Mouse (Mus musculus): Measurements from ENCODE around the gene Asic4.

Gene Asic4

DNA sequence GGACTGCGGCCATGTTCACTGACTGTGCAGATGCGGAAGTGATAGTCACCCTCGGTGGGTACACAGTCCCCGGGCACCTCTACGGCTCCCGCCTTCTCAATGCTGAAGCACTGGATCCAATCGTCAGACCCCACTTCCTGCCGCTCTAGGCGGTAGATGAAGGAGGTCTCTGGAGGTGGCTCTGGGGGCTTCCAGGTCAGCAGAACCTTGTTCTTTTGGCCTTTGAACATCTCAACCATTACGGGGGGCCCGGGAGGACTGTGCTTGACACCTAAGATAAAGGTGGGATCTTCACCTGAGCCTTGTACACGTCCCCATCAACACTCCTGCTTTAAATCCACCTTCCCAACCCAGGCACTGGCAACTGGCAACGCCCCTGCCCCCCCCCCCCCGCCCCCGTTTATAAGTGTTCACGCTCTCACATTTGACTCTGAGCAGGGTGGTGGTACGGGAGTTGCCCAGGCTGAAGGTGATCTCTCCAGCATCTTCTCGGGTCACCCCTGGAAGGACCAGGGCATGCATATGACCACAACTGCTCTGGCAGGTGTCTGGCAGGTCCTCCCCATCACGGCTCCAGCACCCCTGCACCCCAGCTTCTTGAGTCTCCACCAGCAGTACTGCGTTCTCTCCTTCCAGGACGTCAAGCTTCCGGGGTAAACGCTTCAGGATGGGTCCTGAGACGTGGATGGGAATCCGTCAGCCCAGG, 52.9 kb downstream of the Asic4 start:
- WGBS, result 91% methylated on average over 25 of the region's 25 CpGs

DNA sequence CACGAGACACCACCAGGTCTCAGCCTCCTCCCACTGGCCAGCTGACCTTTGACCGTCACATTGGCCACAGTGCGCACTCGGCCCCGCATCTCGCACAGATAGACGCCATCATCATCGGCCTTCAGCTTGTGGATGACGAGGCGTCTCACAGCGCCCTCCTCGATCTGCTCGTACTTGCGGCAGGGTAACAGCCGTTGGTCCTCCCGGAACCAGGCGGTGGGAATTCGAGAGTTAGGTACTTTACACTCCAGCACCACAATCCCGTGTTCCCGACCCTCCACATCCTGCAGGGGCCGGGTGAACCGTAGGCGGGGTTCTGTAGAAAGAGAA, 53.4 kb downstream of the Asic4 start:
- WGBS, result 81% methylated on average over 23 of the region's 23 CpGs

DNA sequence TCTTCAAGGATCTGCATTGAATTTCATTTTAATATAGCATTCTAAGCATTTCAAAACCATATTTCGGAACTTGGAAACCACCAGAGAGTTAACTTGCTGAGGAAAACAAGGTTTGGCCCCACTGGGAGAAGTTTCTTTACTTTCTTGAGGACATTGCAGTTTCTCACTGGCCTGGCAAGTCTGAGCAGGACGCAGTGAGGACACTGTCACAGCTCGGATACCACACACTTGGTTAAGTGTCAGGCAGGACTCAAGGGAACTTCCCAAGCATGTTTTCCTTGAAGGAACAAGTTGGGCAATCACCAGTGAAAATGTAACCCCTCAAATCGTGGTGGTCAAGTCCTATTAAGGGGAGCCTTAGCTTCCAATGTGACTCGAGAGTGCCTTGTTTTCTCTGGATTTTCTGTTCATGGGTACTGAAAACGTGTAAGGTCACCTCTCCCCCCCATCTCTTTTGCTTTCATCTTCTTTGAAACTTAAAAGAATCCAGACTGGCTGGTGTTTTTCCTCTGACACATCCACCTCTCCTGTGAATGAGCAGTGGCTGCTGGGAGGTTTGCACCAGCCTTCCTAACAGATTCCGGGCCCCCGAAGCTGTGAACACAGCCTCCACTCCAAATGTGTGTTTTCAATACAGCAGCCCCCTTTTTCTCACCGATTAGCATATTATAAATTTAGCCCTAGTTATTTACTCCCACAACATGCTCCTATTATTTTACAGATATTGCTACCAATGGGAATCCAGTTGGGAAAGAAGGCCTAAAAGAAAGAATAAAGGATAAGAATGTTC, 54.2 kb downstream of the Asic4 start:
- 48% methylated on average over 9 of the region's 9 CpGs for WGBS

- under 1% methylated on average over 84 of the region's 84 CpGs for WGBS
Observed at GRCm38 (mm10) chr1:75505159-75505955, 55.1 kb downstream of the Asic4 start.

GRCm38 (mm10) chr1:75505956-75506831, 56.0 kb downstream of the Asic4 start, which contains the start of gene Obsl1:
Gene Obsl1, minus strand, starts transcription at chr1:75506452.
- WGBS, result under 1% methylated on average over 65 of the region's 65 CpGs

- WGBS, result 79% methylated on average over 10 of the region's 10 CpGs
Observed at GRCm38 (mm10) chr1:75507006-75507405, 56.8 kb downstream of the Asic4 start, which contains the start of gene Inha. Gene Inha, plus strand, starts transcription at chr1:75507077.

- 60% methylated on average over 20 of the region's 20 CpGs for WGBS
Observed at GRCm38 (mm10) chr1:75509586-75509985, 59.4 kb downstream of the Asic4 start.

DNA sequence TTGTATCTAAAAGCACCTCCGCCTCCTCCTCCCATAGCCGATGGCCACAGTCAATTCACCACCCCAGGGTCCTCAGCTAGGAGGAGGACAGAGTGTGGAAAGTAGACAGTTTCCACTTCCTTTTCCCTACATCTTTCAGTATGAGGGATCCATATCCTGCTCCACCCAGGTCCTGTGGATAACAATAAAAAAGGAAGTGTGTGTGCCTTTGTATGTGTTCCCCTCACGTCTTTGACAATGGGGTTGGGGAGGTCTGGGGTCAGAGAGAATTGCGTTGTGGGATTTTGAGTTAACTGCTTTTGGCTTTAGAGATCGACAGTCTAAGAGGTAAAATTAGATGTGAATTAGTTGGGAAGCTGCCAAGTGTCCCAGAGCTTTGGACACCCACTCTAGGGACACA, 59.9 kb downstream of the Asic4 start:
- WGBS, result 61% methylated on average over 5 of the region's 5 CpGs

DNA sequence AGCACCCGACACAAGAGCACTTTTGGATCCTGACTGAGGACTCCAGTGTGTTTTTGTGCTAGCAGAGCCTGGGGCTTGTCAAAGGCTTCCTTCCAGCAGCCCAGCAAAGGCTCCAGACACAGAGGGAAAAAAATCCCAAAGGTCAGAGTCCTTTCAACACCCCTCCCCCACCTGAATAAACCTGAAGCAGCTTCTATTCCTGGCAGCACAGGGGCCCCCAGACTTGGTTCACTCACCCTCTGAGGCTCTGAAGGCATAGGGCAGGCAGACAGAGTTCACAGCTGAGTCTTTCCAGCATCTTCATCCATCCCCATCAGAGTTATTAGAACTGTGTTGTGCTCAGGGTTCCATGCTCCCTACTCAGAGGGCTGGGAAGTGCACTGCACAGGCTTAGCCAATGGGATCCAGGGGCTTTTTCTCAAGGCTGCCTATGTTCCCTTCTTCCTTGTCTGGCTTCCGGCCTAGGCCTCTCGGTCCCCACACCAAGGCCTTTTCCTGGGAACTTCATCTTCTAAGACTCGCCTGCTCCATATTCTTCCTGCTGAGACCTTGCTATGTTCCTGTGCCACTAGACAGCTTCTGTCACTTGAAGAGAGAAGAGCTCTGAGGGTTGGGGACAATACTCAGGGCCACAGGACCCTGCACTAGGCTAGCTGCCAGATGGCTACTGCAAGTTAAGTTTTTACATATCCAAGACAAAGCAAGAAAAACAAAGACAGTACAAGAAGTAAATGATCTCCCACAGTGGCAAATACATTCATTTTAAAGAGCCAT, 61.4 kb downstream of the Asic4 start:
- 79% methylated on average over 4 of the region's 4 CpGs for WGBS

DNA sequence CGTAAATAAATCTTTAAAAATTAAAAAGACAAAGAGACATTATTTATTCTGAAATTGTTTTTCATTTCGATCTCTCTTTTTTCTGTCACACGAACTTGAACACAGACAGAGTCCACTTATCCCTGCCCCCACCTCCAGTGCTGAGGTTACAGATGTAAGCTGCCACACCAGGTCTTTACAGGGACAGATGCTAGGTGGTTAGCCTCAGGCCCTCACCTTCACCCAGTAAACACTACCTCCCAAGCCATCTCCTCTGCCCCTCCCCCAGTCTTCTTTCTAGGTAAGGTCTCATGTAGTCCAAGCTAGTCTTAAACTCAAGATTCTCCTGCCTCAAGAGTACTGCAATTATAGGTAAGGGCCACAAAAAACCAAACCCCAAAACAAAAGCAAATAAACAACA, 62.3 kb downstream of the Asic4 start:
- 94% methylated on average over 3 of the region's 3 CpGs for WGBS

DNA sequence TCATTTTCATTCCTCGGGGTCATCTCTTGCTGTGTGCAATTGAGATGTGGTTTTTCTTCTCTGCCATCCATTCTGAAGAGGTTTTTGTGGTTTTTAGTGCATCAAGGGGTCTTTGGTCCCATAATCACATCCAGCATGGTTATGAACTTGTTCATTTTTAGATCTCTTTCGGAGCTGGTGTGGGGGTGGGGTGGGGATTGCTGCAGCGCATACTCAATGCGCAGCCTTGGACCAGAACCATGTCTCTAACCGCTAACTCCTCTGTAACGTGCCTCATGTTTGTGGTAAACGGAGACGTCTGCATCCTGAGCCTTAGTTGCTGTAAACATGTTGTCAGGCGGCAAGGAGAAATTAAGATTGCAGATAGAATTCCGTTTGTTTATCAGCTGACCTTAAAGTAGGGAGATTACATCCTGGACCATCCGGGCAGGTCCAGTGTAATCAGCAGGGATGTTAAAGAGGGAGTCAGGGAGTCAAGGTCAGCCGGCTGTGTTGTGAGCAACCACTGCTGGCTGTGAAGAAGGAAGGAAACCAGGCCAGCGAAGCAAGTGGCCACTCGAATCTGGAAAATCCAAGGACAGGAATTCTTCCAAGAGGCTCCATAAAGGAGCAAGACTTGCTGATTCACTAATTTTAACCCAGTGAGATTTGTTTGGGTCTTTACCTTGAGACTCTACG, 66.6 kb downstream of the Asic4 start:
- WGBS, result 79% methylated on average over 15 of the region's 15 CpGs

DNA sequence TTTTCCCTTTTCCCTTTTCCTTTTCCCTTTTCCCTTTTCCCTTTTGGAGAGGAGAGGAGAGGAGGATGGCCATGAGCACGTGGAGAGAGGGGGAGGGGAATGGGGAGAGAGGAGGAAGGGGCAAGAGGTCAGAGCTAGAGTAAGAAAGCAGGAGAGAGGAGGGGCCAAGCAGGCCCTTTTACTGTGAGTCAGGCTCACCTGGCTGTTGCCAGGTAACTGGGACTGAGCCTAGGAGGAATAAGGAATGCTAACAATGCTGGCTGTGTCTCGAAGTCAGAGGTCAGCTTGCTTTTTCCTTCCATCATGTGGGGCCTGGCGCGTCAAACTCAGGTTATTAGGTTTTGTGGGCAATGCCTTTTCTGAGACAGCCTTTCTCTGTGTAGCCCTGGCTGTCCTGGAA, 67.7 kb downstream of the Asic4 start:
- WGBS, result 78% methylated on average over 4 of the region's 4 CpGs

- 94% methylated on average over 4 of the region's 4 CpGs for WGBS
Observed at GRCm38 (mm10) chr1:75518427-75518826, 68.2 kb downstream of the Asic4 start.

- WGBS, result 62% methylated on average over 5 of the region's 5 CpGs
Observed at GRCm38 (mm10) chr1:75519576-75519975, 69.3 kb downstream of the Asic4 start.

GRCm38 (mm10) chr1:75521321-75522031, 71.2 kb downstream of the Asic4 start, which contains the start of gene Stk11ip:
Gene Stk11ip, plus strand, starts transcription at chr1:75521529.
- WGBS, result under 1% methylated on average over 46 of the region's 46 CpGs

Measured in cerebral cortex, adult 2 months (tissue).